Mouse (Mus musculus) thymus, adult 2 months (tissue): Measurements from ENCODE around the gene Tmem203. TPM values are rescaled to one million over a fixed set of nuclear protein-coding genes. Genes with fewer than 3 reads are reported as not detected.

Source experiments
- DNase-seq: peaks from one replicate; pipeline ENCODE4 v3.0.0; 2021
- H3K27ac ChIP-seq: fragments of 200-500 bp; 2 replicates; pipeline ENCODE4 v1.5.1; 2012; ENCODE audit warnings: low read length, control low read depth; ENCODE audit not compliant: control insufficient read depth, insufficient read depth
- H3K27me3 ChIP-seq: fragments of 200-500 bp; 2 replicates; pipeline ENCODE4 v1.6.1; 2012; ENCODE audit warnings: mild to moderate bottlenecking, low read length, moderate library complexity, mixed read lengths; ENCODE audit not compliant: control insufficient read depth, insufficient read depth
- H3K36me3 ChIP-seq: fragments of 200-500 bp; 2 replicates; pipeline ENCODE4 v1.6.1; 2012; ENCODE audit warnings: mild to moderate bottlenecking, low read length, moderate library complexity; ENCODE audit not compliant: control insufficient read depth, insufficient read depth
- H3K4me1 ChIP-seq: fragments of 200-500 bp; replicated peaks from 2 replicates; pipeline ENCODE4 v1.6.1; 2012; ENCODE audit warnings: low read length; ENCODE audit not compliant: control insufficient read depth, insufficient read depth
- H3K4me3 ChIP-seq: fragments of 200-500 bp; 2 replicates; pipeline ENCODE4 v1.5.1; 2012; ENCODE audit warnings: mild to moderate bottlenecking, low read length, control low read depth, moderate library complexity; ENCODE audit not compliant: control insufficient read depth, insufficient read depth
- CTCF ChIP-seq: fragments of 200-500 bp; IDR thresholded peaks from 2 replicates; pipeline ENCODE4 v1.5.1; 2012; ENCODE audit warnings: mild to moderate bottlenecking, control low read depth, low read length, moderate library complexity, borderline replicate concordance; ENCODE audit not compliant: control insufficient read depth, poor library complexity, insufficient read depth; ENCODE audit errors: extremely low read depth
- POLR2A ChIP-seq: fragments of 200-500 bp; IDR thresholded peaks from 2 replicates; pipeline ENCODE4 v1.6.1; 2012; ENCODE audit warnings: mild to moderate bottlenecking, low read length, control low read depth, moderate library complexity; ENCODE audit not compliant: control insufficient read depth, poor library complexity, insufficient read depth; ENCODE audit errors: extremely low read depth
- WGBS: fragments of 180-500 bp; shearing (Covaris S2); methylation state at CpG from one replicate; pipeline ENCODE4 v1.1.7; 2018; 5-methylcytosine and 5-hydroxymethylcytosine counted together
- polyA plus RNA-seq: library from polyadenylated mRNA; depleted of rRNA; stranded (reverse); fragments of >200 nt; gene quantifications from 2 replicates; pipeline ENCODE4 v1.2.3, GENCODE M21; 2012; rRNA removed

Gene Tmem203
- 66.1 and 79.1 TPM in 2 replicates for polyA plus RNA-seq

DNA sequence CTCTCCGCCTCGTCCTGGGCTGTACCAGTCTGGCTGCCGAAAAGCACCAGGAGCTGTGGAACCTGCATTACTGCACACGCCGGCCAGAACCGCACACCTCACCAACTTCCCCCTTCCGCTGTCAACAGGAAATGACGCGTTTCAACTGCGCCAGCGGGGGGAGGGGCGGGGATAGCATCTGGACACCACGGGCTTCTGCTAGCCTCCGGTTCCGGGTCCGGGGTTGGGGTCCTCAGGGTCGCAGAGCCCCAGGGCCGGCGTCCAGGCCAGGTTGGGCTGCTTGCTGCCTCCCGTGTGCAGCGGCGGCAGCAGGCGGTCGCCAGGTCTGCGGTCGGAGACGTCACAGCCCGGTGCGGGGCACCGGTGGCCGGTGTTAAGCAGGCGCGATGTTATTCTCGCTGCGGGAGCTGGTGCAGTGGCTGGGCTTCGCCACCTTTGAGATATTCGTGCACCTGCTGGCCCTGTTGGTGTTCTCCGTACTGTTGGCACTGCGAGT is at the start of gene Tmem203:
Tmem203 (plus strand) TSS at position 156 of the 496 bp plus-strand sequence.
- TF ChIP-seq POLR2A: peak; percentile 77
- TF ChIP-seq CTCF: 0 out of 2 replicates have a peak, but pooled peaks have one; percentile 27
- under 1% methylated on average over 39 of the region's 39 CpGs for WGBS
- peaks cover 6% of the 10 kb centered on the region for H3K4me1 ChIP-seq
- 0 out of 2 replicates have a peak, but pooled peaks cover 3% of the 10 kb centered on the region for H3K36me3 ChIP-seq
- DNase-seq: peak; percentile 86
- H3K4me3 ChIP-seq: peak within 1 kb of the TSS; percentile 82
- H3K27ac ChIP-seq: peak within 1 kb of the TSS; percentile 73
- H3K27me3 ChIP-seq: no peaks in the 10 kb centered on the region

DNA sequence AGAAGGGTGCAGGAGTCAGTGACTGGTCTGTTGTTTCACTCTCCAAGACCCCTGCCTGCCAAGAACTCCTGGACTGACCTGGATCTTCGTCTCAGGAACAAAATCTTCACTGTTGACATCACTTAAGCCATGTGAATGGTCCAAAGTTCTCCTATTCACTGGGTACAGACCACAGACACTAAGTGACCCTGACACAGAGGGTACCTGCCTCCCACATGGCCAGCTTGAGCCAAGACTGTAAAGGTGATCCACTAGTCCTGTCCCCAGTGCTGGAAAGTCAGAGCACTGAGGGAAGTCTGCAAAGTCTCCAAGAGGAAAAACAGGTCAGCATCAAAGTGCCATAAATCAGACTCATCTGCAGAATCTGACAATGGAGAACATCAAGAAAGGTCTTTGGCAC is 47.6 kb upstream of the Tmem203 start:
- TF ChIP-seq CTCF (no peak), POLR2A (no peak)
- H3K36me3 ChIP-seq: peaks cover 16% of the 10 kb centered on the region
- H3K4me1 ChIP-seq: peaks cover 11% of the 10 kb centered on the region
- no peak overlapping the region for H3K27ac ChIP-seq
- H3K27me3 ChIP-seq: no peaks in the 10 kb centered on the region
- WGBS: 81% methylated on average over 1 of the region's 1 CpGs
- no peak for DNase-seq
- H3K4me3 ChIP-seq: no peak overlapping the region

DNA sequence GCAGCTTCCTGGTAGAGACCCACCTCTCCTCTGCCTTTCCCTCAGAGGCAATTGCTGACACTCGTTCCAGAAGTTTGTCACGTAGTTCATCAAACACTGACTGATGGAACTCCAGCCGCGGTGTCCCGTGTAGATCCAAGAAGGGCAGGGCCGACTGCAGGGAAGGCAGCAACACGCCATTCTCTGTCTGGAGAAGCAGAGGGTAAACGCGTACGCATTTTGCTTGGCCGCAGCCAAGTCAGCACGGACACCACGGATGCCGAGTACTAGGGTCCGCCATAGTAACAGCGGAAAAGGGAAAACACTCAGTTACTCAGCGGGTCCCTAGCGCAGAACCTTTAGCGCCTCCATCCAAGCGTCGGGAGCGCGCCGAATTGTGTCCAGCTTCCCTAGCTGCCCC is 44.6 kb upstream of the Tmem203 start:
- DNase-seq: no peak
- TF ChIP-seq CTCF (no peak), POLR2A (no peak)
- peak overlapping the region; percentile 89 for H3K4me3 ChIP-seq
- peaks cover 11% of the 10 kb centered on the region for H3K4me1 ChIP-seq
- under 1% methylated on average over 24 of the region's 24 CpGs for WGBS
- H3K36me3 ChIP-seq: peaks cover 3% of the 10 kb centered on the region
- H3K27me3 ChIP-seq: no peaks in the 10 kb centered on the region
- H3K27ac ChIP-seq: no peak overlapping the region

DNA sequence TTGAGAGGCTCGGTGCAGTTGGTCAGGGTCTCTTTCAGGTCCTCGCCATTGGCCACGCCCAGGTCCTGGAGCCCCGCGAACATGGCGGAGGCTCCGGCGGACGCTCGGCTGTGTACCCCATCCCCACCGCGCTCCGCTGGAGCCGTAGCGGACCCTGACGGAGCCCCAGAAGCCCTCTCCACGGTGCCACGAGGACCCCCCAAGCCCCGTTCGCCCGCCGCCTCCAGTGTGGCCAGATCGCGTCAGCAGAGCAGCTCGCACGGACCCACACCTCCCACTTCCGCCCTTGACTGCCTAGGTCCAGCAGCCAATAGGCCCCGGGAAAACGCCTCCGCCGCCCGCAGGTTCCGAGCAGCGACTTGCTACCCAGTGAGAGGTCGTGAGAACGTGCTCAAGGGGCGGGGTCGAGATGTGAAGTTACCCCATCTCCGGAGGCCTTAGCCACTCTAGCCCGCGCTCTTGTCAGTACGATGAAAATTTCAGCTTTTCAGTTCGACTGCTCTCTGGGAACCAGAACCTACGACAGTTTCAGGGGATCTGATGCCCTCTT is 44.0 kb upstream of the Tmem203 start, which contains the start of gene Nelfb:
Nelfb (minus strand) TSS at position 369 of the 550 bp plus-strand sequence.
- WGBS: under 1% methylated on average over 44 of the region's 44 CpGs
- Histone ChIP-seq H3K4me3 (peak within 1 kb of the TSS; percentile 89), H3K27ac (no peak within 1 kb of the TSS), H3K27me3 (no peaks in the 10 kb centered on the region), H3K4me1 (peaks cover 11% of the 10 kb centered on the region), H3K36me3 (no peaks in the 10 kb centered on the region; the same call in 1 of the 2 replicates)
- TF ChIP-seq POLR2A: peak; percentile 66; the same call in 1 of the 2 replicates
- no peak for TF ChIP-seq CTCF
- peak; percentile 90 for DNase-seq

DNA sequence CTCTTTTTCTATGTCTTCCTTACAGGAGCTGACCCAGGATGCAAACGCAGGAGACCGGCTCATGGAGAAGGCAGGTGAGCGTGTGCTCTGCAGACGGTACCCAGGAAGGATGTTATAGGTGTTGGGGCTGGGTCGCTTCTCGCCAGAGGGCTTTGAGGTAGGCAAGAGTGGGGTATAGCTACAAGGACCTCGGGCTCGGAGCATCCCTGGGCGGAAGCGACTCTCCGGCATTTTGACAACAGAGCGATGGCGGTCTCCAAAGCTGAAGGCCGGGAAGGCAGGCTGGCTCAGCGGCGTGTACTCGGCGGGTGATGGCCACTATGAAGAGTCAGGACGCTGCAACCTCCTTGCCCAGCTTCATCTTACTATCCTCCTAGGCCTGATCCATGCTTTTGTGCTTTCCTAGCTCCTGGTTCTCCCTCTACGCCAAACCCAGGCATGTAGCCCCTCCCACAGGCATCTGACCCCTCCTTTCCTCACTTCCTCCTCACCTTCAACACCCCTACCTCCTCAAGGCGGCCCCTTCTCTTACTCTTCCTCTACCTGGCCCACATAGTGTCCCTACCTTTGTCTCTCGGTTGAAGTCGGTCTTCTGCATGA is 41.9 kb upstream of the Tmem203 start:
- WGBS: 89% methylated on average over 23 of the region's 23 CpGs
- no peak overlapping the region for H3K4me3 ChIP-seq

DNA sequence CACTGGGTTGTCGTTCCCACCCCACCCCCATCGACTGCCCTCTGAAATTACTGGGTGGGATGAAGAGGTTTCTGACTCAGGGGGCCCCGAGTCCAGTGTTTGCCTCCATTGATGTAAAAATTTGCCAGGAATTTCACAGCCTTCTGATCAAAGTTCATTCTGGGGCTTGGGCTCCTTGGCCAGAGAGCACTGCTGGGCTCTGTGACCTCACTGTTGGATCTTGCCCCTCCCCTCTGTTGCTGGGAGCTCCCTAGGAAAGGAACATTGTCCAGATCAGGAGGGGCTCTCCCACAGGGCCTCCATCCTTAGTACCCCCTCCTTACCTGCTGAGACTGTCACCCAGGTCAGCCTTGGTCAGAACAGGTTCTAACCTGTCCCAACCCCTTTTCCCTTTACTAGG is 40.8 kb upstream of the Tmem203 start, which contains the start of gene Stpg3:
Stpg3 (minus strand) TSS at position 194 of the 400 bp plus-strand sequence.
- no peak for TF ChIP-seq CTCF
- TF ChIP-seq POLR2A: no peak
- H3K36me3 ChIP-seq: no peaks in the 10 kb centered on the region
- DNase-seq: no peak
- no peak within 1 kb of the TSS for H3K4me3 ChIP-seq
- 87% methylated on average over 3 of the region's 3 CpGs for WGBS
- no peaks in the 10 kb centered on the region for H3K27me3 ChIP-seq
- no peak within 1 kb of the TSS for H3K27ac ChIP-seq
- H3K4me1 ChIP-seq: peaks cover 11% of the 10 kb centered on the region

More for the DNA sequence above, 41.9 kb upstream of the Tmem203 start:
- no peak for TF ChIP-seq POLR2A
- no peak for TF ChIP-seq CTCF
- no peak overlapping the region for H3K27ac ChIP-seq
- H3K4me1 ChIP-seq: peaks cover 11% of the 10 kb centered on the region
- H3K27me3 ChIP-seq: no peaks in the 10 kb centered on the region
- no peaks in the 10 kb centered on the region for H3K36me3 ChIP-seq
- DNase-seq: no peak

DNA sequence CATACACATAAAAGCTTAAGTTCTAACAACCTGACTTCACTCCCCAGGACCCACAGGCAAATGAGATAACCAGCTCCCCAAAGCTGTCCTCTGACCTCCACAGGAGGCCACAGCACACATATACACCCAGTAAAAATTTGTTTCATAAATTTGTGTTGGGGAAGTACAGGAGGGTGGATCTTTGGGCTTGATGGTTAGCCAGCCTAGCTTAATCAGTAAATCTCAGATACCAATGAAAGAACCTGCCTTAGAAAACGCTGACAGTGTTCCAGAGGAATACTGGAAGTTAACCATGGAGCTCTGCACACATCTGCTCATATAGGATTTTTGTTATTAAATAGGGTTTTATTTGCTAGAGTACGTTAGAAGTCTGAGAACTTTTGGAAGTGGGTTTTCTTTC is 37.6 kb upstream of the Tmem203 start:
- H3K27me3 ChIP-seq: no peaks in the 10 kb centered on the region
- TF ChIP-seq CTCF (no peak), POLR2A (no peak)
- no peak for DNase-seq
- WGBS: 82% methylated on average over 2 of the region's 2 CpGs
- no peak overlapping the region for H3K4me3 ChIP-seq
- H3K27ac ChIP-seq: no peak overlapping the region
- no peaks in the 10 kb centered on the region for H3K4me1 ChIP-seq
- H3K36me3 ChIP-seq: 0 out of 2 replicates have a peak, but pooled peaks cover 3% of the 10 kb centered on the region
